Mouse (Mus musculus) thymus, adult 2 months (tissue): ENCODE data around the gene Rpl7l1. TPM values are rescaled to one million over a fixed set of nuclear protein-coding genes. Genes with fewer than 3 reads are reported as not detected.

ENCODE experiments used
- DNase-seq: peaks from one replicate; pipeline ENCODE4 v3.0.0; 2021
- H3K27ac ChIP-seq: fragments of 200-500 bp; 2 replicates; pipeline ENCODE4 v1.5.1; 2012; ENCODE audit warnings: low read length, control low read depth; ENCODE audit not compliant: control insufficient read depth, insufficient read depth
- H3K27me3 ChIP-seq: fragments of 200-500 bp; 2 replicates; pipeline ENCODE4 v1.6.1; 2012; ENCODE audit warnings: mild to moderate bottlenecking, low read length, moderate library complexity, mixed read lengths; ENCODE audit not compliant: control insufficient read depth, insufficient read depth
- H3K36me3 ChIP-seq: fragments of 200-500 bp; 2 replicates; pipeline ENCODE4 v1.6.1; 2012; ENCODE audit warnings: mild to moderate bottlenecking, low read length, moderate library complexity; ENCODE audit not compliant: control insufficient read depth, insufficient read depth
- H3K4me1 ChIP-seq: fragments of 200-500 bp; replicated peaks from 2 replicates; pipeline ENCODE4 v1.6.1; 2012; ENCODE audit warnings: low read length; ENCODE audit not compliant: control insufficient read depth, insufficient read depth
- H3K4me3 ChIP-seq: fragments of 200-500 bp; 2 replicates; pipeline ENCODE4 v1.5.1; 2012; ENCODE audit warnings: mild to moderate bottlenecking, low read length, control low read depth, moderate library complexity; ENCODE audit not compliant: control insufficient read depth, insufficient read depth
- CTCF ChIP-seq: fragments of 200-500 bp; IDR thresholded peaks from 2 replicates; pipeline ENCODE4 v1.5.1; 2012; ENCODE audit warnings: mild to moderate bottlenecking, control low read depth, low read length, moderate library complexity, borderline replicate concordance; ENCODE audit not compliant: control insufficient read depth, poor library complexity, insufficient read depth; ENCODE audit errors: extremely low read depth
- POLR2A ChIP-seq: fragments of 200-500 bp; IDR thresholded peaks from 2 replicates; pipeline ENCODE4 v1.6.1; 2012; ENCODE audit warnings: mild to moderate bottlenecking, low read length, control low read depth, moderate library complexity; ENCODE audit not compliant: control insufficient read depth, poor library complexity, insufficient read depth; ENCODE audit errors: extremely low read depth
- WGBS: fragments of 180-500 bp; shearing (Covaris S2); methylation state at CpG from one replicate; pipeline ENCODE4 v1.1.7; 2018; 5-methylcytosine and 5-hydroxymethylcytosine counted together
- polyA plus RNA-seq: library from polyadenylated mRNA; depleted of rRNA; stranded (reverse); fragments of >200 nt; gene quantifications from 2 replicates; pipeline ENCODE4 v1.2.3, GENCODE M21; 2012; rRNA removed

Gene Rpl7l1
- polyA plus RNA-seq = 30.7 and 33.8 TPM in 2 replicates

GRCm38 (mm10) chr17:46782341-46783221, at the start of gene Rpl7l1:
Gene Rpl7l1, minus strand, starts transcription at chr17:46782672.
- TF ChIP-seq POLR2A (peak; percentile 75), CTCF (no peak)
- Histone ChIP-seq H3K4me1 (no peaks in the 10 kb centered on the region; the same call in 1 of the 2 replicates), H3K27me3 (no peaks in the 10 kb centered on the region), H3K4me3 (peak within 1 kb of the TSS; percentile 77), H3K36me3 (peaks cover 30% of the 10 kb centered on the region), H3K27ac (peak within 1 kb of the TSS; percentile 77)
- DNase-seq = peak; percentile 90
- WGBS = under 1% methylated on average over 44 of the region's 44 CpGs

GRCm38 (mm10) chr17:46829856-46830535, 47.5 kb upstream of the Rpl7l1 start:
- 38% methylated on average over 11 of the region's 11 CpGs for whole genome bisulfite sequencing
- Histone ChIP-seq H3K27ac (peak overlapping the region; percentile 92), H3K4me1 (peaks cover 21% of the 10 kb centered on the region), H3K4me3 (no peak overlapping the region), H3K36me3 (peaks cover 14% of the 10 kb centered on the region), H3K27me3 (no peaks in the 10 kb centered on the region)
- DNase-seq = no peak
- no peak for TF ChIP-seq POLR2A
- TF ChIP-seq CTCF = no peak

- peak; percentile 68 for DNase-seq
- no peak for TF ChIP-seq POLR2A
- TF ChIP-seq CTCF = no peak
- Histone ChIP-seq H3K27ac (peak overlapping the region; percentile 92), H3K36me3 (peaks cover 24% of the 10 kb centered on the region), H3K27me3 (no peaks in the 10 kb centered on the region), H3K4me3 (no peak overlapping the region), H3K4me1 (peaks cover 21% of the 10 kb centered on the region)
- 3% methylated on average over 3 of the region's 3 CpGs for whole genome bisulfite sequencing
Observed at GRCm38 (mm10) chr17:46828935-46829334, 46.5 kb upstream of the Rpl7l1 start.

- no peak overlapping the region for H3K4me3 ChIP-seq
- no peak overlapping the region for H3K27ac ChIP-seq
- no peaks in the 10 kb centered on the region for H3K27me3 ChIP-seq
- peaks cover 5% of the 10 kb centered on the region for H3K4me1 ChIP-seq
- TF ChIP-seq POLR2A = no peak
- TF ChIP-seq CTCF = no peak
- 94% methylated on average over 8 of the region's 8 CpGs for WGBS
- peaks cover 31% of the 10 kb centered on the region for H3K36me3 ChIP-seq
- DNase-seq = no peak
Observed at GRCm38 (mm10) chr17:46823091-46823490, 40.6 kb upstream of the Rpl7l1 start.

GRCm38 (mm10) chr17:46820628-46821027, 38.2 kb upstream of the Rpl7l1 start:
- 94% methylated on average over 7 of the region's 7 CpGs for WGBS
- TF ChIP-seq POLR2A (no peak), CTCF (no peak)
- no peak overlapping the region for H3K27ac ChIP-seq
- H3K27me3 ChIP-seq = no peaks in the 10 kb centered on the region
- peaks cover 23% of the 10 kb centered on the region for H3K36me3 ChIP-seq
- no peak for DNase-seq
- H3K4me3 ChIP-seq = no peak overlapping the region
- H3K4me1 ChIP-seq = peaks cover 2% of the 10 kb centered on the region; the same call in 1 of the 2 replicates

GRCm38 (mm10) chr17:46817734-46818158, 35.3 kb upstream of the Rpl7l1 start:
- DNase-seq = no peak
- Histone ChIP-seq H3K4me3 (no peak overlapping the region), H3K4me1 (peaks cover 2% of the 10 kb centered on the region; the same call in 1 of the 2 replicates), H3K36me3 (peaks cover 3% of the 10 kb centered on the region; the same call in 1 of the 2 replicates), H3K27me3 (no peaks in the 10 kb centered on the region), H3K27ac (no peak overlapping the region)
- TF ChIP-seq POLR2A (no peak), CTCF (no peak)
- WGBS = 99% methylated on average over 12 of the region's 12 CpGs
